Mouse (Mus musculus): Measurements from ENCODE around the gene Mgam. TPM values are rescaled to one million over a fixed set of nuclear protein-coding genes. Genes with fewer than 3 reads are reported as not detected.
"Not testable (repeated sequence)": the region's sequence is repeated elsewhere in the genome, so short reads cannot be mapped to it uniquely, and the experiment has no call there.

Gene Mgam
- polyA plus RNA-seq, 2 experiments, result 0.13 to 0.23 TPM

- Histone ChIP-seq H3K9me3 (ENCODE audit: control insufficient read depth, low read length) (no peaks in the 10 kb centered on the region), H3K27me3 (ENCODE audit: control insufficient read depth, insufficient read depth, low read length) (no peaks in the 10 kb centered on the region), H3K4me2 (replicated peaks; ENCODE audit: low read depth, low read length, severe bottlenecking) (no peak overlapping the region), H3K9ac (ENCODE audit: low read depth, low read length, severe bottlenecking) (no peak overlapping the region), H3K27ac (replicated peaks; ENCODE audit: low read depth, low read length) (no peak overlapping the region), H3K4me1 (ENCODE audit: control insufficient read depth, insufficient read depth, low read length) (no peaks in the 10 kb centered on the region), H3K4me3 (replicated peaks; ENCODE audit: low read length) (no peak overlapping the region), H3K36me3 (ENCODE audit: control insufficient read depth, insufficient read depth, low read length) (no peaks in the 10 kb centered on the region)
- TF ChIP-seq POLR2A (IDR thresholded peaks at IDR 0.05; ENCODE audit: borderline replicate concordance, extremely low read depth, insufficient read depth, insufficient read length), result no peak
- WGBS, result 88% methylated on average over 1 of the region's 1 CpGs
- DNase-seq (ENCODE audit: low spot score), result no peak
- no peak for ATAC-seq (ENCODE audit: low FRiP score, low read depth)
Measured at GRCm38 (mm10) chr6:40650953-40651352, 22.3 kb downstream of the Mgam start.

- H3K9me3 ChIP-seq (ENCODE audit: control insufficient read depth, low read length), result no peaks in the 10 kb centered on the region
- ATAC-seq (ENCODE audit: low FRiP score, low read depth) (no peak), DNase-seq (ENCODE audit: low spot score) (no peak)
- no peak overlapping the region for H3K4me2 ChIP-seq (replicated peaks; ENCODE audit: low read depth, low read length, severe bottlenecking)
- H3K4me1 ChIP-seq (ENCODE audit: control insufficient read depth, insufficient read depth, low read length), result no peaks in the 10 kb centered on the region
- no peak overlapping the region for H3K27ac ChIP-seq (replicated peaks; ENCODE audit: low read depth, low read length)
- no peaks in the 10 kb centered on the region for H3K36me3 ChIP-seq (ENCODE audit: control insufficient read depth, insufficient read depth, low read length)
- TF ChIP-seq POLR2A (IDR thresholded peaks at IDR 0.05; ENCODE audit: borderline replicate concordance, extremely low read depth, insufficient read depth, insufficient read length), result no peak
- WGBS, result 65% methylated on average over 2 of the region's 2 CpGs
- H3K9ac ChIP-seq (ENCODE audit: low read depth, low read length, severe bottlenecking), result no peak overlapping the region
- H3K4me3 ChIP-seq (replicated peaks; ENCODE audit: low read length), result no peak overlapping the region
- H3K27me3 ChIP-seq (ENCODE audit: control insufficient read depth, insufficient read depth, low read length), result no peaks in the 10 kb centered on the region
Measured at GRCm38 (mm10) chr6:40660930-40661329, 32.3 kb downstream of the Mgam start.

- 8% methylated on average over 5 of the region's 5 CpGs for WGBS
- no peaks in the 10 kb centered on the region for H3K36me3 ChIP-seq (ENCODE audit: control insufficient read depth, insufficient read depth, low read length)
- H3K27me3 ChIP-seq (ENCODE audit: control insufficient read depth, insufficient read depth, low read length), result no peaks in the 10 kb centered on the region
- H3K9ac ChIP-seq (ENCODE audit: low read depth, low read length, severe bottlenecking), result no peak overlapping the region
- no peak overlapping the region for H3K4me2 ChIP-seq (replicated peaks; ENCODE audit: low read depth, low read length, severe bottlenecking)
- no peak overlapping the region for H3K4me3 ChIP-seq (replicated peaks; ENCODE audit: low read length)
- DNase-seq (ENCODE audit: low spot score), result peak; percentile 76
- TF ChIP-seq POLR2A (IDR thresholded peaks at IDR 0.05; ENCODE audit: borderline replicate concordance, extremely low read depth, insufficient read depth, insufficient read length), result no peak
- no peak overlapping the region for H3K27ac ChIP-seq (replicated peaks; ENCODE audit: low read depth, low read length)
- H3K9me3 ChIP-seq (ENCODE audit: control insufficient read depth, low read length), result no peaks in the 10 kb centered on the region
- ATAC-seq (ENCODE audit: low FRiP score, low read depth), result peak; percentile 53; the same call in 1 of the 2 replicates
- H3K4me1 ChIP-seq (ENCODE audit: control insufficient read depth, insufficient read depth, low read length), result no peaks in the 10 kb centered on the region
Measured at GRCm38 (mm10) chr6:40689180-40689579, 60.5 kb downstream of the Mgam start.

- H3K4me2 ChIP-seq (replicated peaks; ENCODE audit: low read depth, low read length, severe bottlenecking); H3K4me1 ChIP-seq (ENCODE audit: control insufficient read depth, insufficient read depth, low read length); H3K9ac ChIP-seq (ENCODE audit: low read depth, low read length, severe bottlenecking); H3K4me3 ChIP-seq (replicated peaks; ENCODE audit: low read length); ATAC-seq (ENCODE audit: low FRiP score, low read depth); H3K27ac ChIP-seq (replicated peaks; ENCODE audit: low read depth, low read length); H3K9me3 ChIP-seq (ENCODE audit: control insufficient read depth, low read length); H3K27me3 ChIP-seq (ENCODE audit: control insufficient read depth, insufficient read depth, low read length); DNase-seq (ENCODE audit: low spot score); H3K36me3 ChIP-seq (ENCODE audit: control insufficient read depth, insufficient read depth, low read length): not testable (repeated sequence)
- 37% methylated on average over 4 of the region's 4 CpGs for WGBS
Measured at GRCm38 (mm10) chr6:40692007-40692406, 63.4 kb downstream of the Mgam start.

- H3K4me1 ChIP-seq (ENCODE audit: control insufficient read depth, insufficient read depth, low read length); H3K9me3 ChIP-seq (ENCODE audit: control insufficient read depth, low read length); H3K9ac ChIP-seq (ENCODE audit: low read depth, low read length, severe bottlenecking); DNase-seq (ENCODE audit: low spot score); ATAC-seq (ENCODE audit: low FRiP score, low read depth); H3K36me3 ChIP-seq (ENCODE audit: control insufficient read depth, insufficient read depth, low read length); H3K4me3 ChIP-seq (replicated peaks; ENCODE audit: low read length); H3K27me3 ChIP-seq (ENCODE audit: control insufficient read depth, insufficient read depth, low read length); H3K4me2 ChIP-seq (replicated peaks; ENCODE audit: low read depth, low read length, severe bottlenecking); H3K27ac ChIP-seq (replicated peaks; ENCODE audit: low read depth, low read length): not testable (repeated sequence)
- 83% methylated on average over 5 of the region's 5 CpGs for WGBS
Measured at GRCm38 (mm10) chr6:40713494-40713893, 84.9 kb downstream of the Mgam start.

- no peak overlapping the region for H3K4me3 ChIP-seq (replicated peaks; ENCODE audit: low read length)
- 76% methylated on average over 1 of the region's 1 CpGs for WGBS
- ATAC-seq (ENCODE audit: low FRiP score, low read depth) (no peak), DNase-seq (ENCODE audit: low spot score) (no peak)
- H3K27me3 ChIP-seq (ENCODE audit: control insufficient read depth, insufficient read depth, low read length), result no peaks in the 10 kb centered on the region
- no peak overlapping the region for H3K9ac ChIP-seq (ENCODE audit: low read depth, low read length, severe bottlenecking)
- H3K27ac ChIP-seq (replicated peaks; ENCODE audit: low read depth, low read length), result no peak overlapping the region
- no peaks in the 10 kb centered on the region for H3K9me3 ChIP-seq (ENCODE audit: control insufficient read depth, low read length)
- H3K4me2 ChIP-seq (replicated peaks; ENCODE audit: low read depth, low read length, severe bottlenecking), result no peak overlapping the region
- TF ChIP-seq POLR2A (IDR thresholded peaks at IDR 0.05; ENCODE audit: borderline replicate concordance, extremely low read depth, insufficient read depth, insufficient read length), result no peak
- H3K36me3 ChIP-seq (ENCODE audit: control insufficient read depth, insufficient read depth, low read length), result no peaks in the 10 kb centered on the region
- H3K4me1 ChIP-seq (ENCODE audit: control insufficient read depth, insufficient read depth, low read length), result no peaks in the 10 kb centered on the region
Measured at GRCm38 (mm10) chr6:40715705-40716104, 87.1 kb downstream of the Mgam start.

- not testable (repeated sequence) for H3K9ac ChIP-seq (ENCODE audit: low read depth, low read length, severe bottlenecking); H3K9me3 ChIP-seq (ENCODE audit: control insufficient read depth, low read length); H3K36me3 ChIP-seq (ENCODE audit: control insufficient read depth, insufficient read depth, low read length); H3K4me1 ChIP-seq (ENCODE audit: control insufficient read depth, insufficient read depth, low read length); H3K4me3 ChIP-seq (replicated peaks; ENCODE audit: low read length); DNase-seq (ENCODE audit: low spot score); ATAC-seq (ENCODE audit: low FRiP score, low read depth); H3K4me2 ChIP-seq (replicated peaks; ENCODE audit: low read depth, low read length, severe bottlenecking); H3K27me3 ChIP-seq (ENCODE audit: control insufficient read depth, insufficient read depth, low read length); H3K27ac ChIP-seq (replicated peaks; ENCODE audit: low read depth, low read length)
- WGBS, result 67% methylated on average over 4 of the region's 4 CpGs
Measured at GRCm38 (mm10) chr6:40728506-40728905, 99.9 kb downstream of the Mgam start.

Data from limb, embryonic 14.5 days (tissue).